Mouse (Mus musculus): Measurements from ENCODE around the gene Uqcc1.

Gene Uqcc1

GRCm38 (mm10) chr2:155862573-155863300 is 67.4 kb downstream of the Uqcc1 start:
- no peak for DNase-seq (ENCODE audit: low read depth, low spot score)

- no peak for DNase-seq (ENCODE audit: low read depth, low spot score)
Observed at GRCm38 (mm10) chr2:155861581-155861980, 68.5 kb downstream of the Uqcc1 start.

GRCm38 (mm10) chr2:155860102-155860501 is 70.0 kb downstream of the Uqcc1 start:
- DNase-seq (ENCODE audit: low read depth, low spot score) = no peak

GRCm38 (mm10) chr2:155852536-155852935 is 77.6 kb downstream of the Uqcc1 start:
- DNase-seq (ENCODE audit: low read depth, low spot score) = no peak

GRCm38 (mm10) chr2:155850120-155850519 is 80.0 kb downstream of the Uqcc1 start:
- DNase-seq (ENCODE audit: low read depth, low spot score) = no peak

GRCm38 (mm10) chr2:155849464-155849863 is 80.6 kb downstream of the Uqcc1 start:
- no peak for DNase-seq (ENCODE audit: low read depth, low spot score)

GRCm38 (mm10) chr2:155848291-155848690 is 81.8 kb downstream of the Uqcc1 start:
- DNase-seq (ENCODE audit: low read depth, low spot score) = peak; percentile 81

- no peak for DNase-seq (ENCODE audit: low read depth, low spot score)
Observed at GRCm38 (mm10) chr2:155846930-155847329, 83.2 kb downstream of the Uqcc1 start.

GRCm38 (mm10) chr2:155838961-155839360 is 91.1 kb downstream of the Uqcc1 start:
- no peak for DNase-seq (ENCODE audit: low read depth, low spot score)

- no peak for DNase-seq (ENCODE audit: low read depth, low spot score)
Observed at GRCm38 (mm10) chr2:155837961-155838360, 92.1 kb downstream of the Uqcc1 start.

GRCm38 (mm10) chr2:155834732-155835131 is 95.4 kb downstream of the Uqcc1 start, which contains the start of gene Fam83c:
TSS of gene Fam83c (minus strand) at chr2:155834854.
- no peak for DNase-seq (ENCODE audit: low read depth, low spot score)

- DNase-seq (ENCODE audit: low read depth, low spot score) = peak; percentile 33
Observed at GRCm38 (mm10) chr2:155832087-155832486, 98.0 kb downstream of the Uqcc1 start.

- DNase-seq (ENCODE audit: low read depth, low spot score) = peak; percentile 64
Observed at GRCm38 (mm10) chr2:155831302-155831701, 98.8 kb downstream of the Uqcc1 start.

GRCm38 (mm10) chr2:155830841-155831240 is 99.3 kb downstream of the Uqcc1 start:
- no peak for DNase-seq (ENCODE audit: low read depth, low spot score)

GRCm38 (mm10) chr2:155826630-155827424 is 103.3 kb downstream of the Uqcc1 start, which contains the start of gene Eif6:
TSS of gene Eif6 (minus strand) at chr2:155826925.
- DNase-seq (ENCODE audit: low read depth, low spot score) = peak; percentile 91

- DNase-seq (ENCODE audit: low read depth, low spot score) = peak; percentile 55
Observed at GRCm38 (mm10) chr2:155825904-155826629, 104.0 kb downstream of the Uqcc1 start.

- no peak for DNase-seq (ENCODE audit: low read depth, low spot score)
Observed at GRCm38 (mm10) chr2:155823722-155824121, 106.4 kb downstream of the Uqcc1 start.

GRCm38 (mm10) chr2:155820779-155821178 is 109.3 kb downstream of the Uqcc1 start:
- no peak for DNase-seq (ENCODE audit: low read depth, low spot score)

- no peak for DNase-seq (ENCODE audit: low read depth, low spot score)
Observed at GRCm38 (mm10) chr2:155819449-155820251, 110.5 kb downstream of the Uqcc1 start.

- DNase-seq (ENCODE audit: low read depth, low spot score) = no peak
Observed at GRCm38 (mm10) chr2:155819392-155819448, 110.9 kb downstream of the Uqcc1 start, which contains the start of gene BC029722. TSS of gene BC029722 (minus strand) at chr2:155819426.

GRCm38 (mm10) chr2:155818596-155819391 is 111.3 kb downstream of the Uqcc1 start:
- DNase-seq (ENCODE audit: low read depth, low spot score) = peak; percentile 93
